Mouse (Mus musculus) liver, adult 2 months (tissue): ENCODE results near the gene Creg1. TPM values are rescaled to one million over a fixed set of nuclear protein-coding genes. Genes with fewer than 3 reads are reported as not detected.

ENCODE experiments used
- DNase-seq: peaks from one replicate; pipeline ENCODE4 v3.0.0-alpha.2; 2011; ENCODE audit warnings: low read depth, low spot score; ENCODE audit errors: extremely low read depth
- H3K27ac ChIP-seq: fragments of 200-500 bp; replicated peaks from 2 replicates; pipeline ENCODE4 v1.5.1; 2012; ENCODE audit warnings: low read depth, mild to moderate bottlenecking, control low read depth, inconsistent platforms, low read length; ENCODE audit not compliant: insufficient read depth
- H3K27me3 ChIP-seq: fragments of 200-500 bp; 2 replicates; pipeline ENCODE4 v1.6.1; 2012; ENCODE audit warnings: mild to moderate bottlenecking, moderate library complexity, low read length, inconsistent platforms; ENCODE audit not compliant: control insufficient read depth, insufficient read depth
- H3K36me3 ChIP-seq: fragments of 200-500 bp; 2 replicates; pipeline ENCODE4 v1.6.1; 2012; ENCODE audit warnings: low read length, inconsistent platforms; ENCODE audit not compliant: control insufficient read depth, insufficient read depth
- H3K4me1 ChIP-seq: fragments of 200-500 bp; 2 replicates; pipeline ENCODE4 v1.6.1; 2011; ENCODE audit warnings: low read length; ENCODE audit not compliant: control insufficient read depth, insufficient read depth
- H3K4me3 ChIP-seq: fragments of 200-500 bp; 2 replicates; pipeline ENCODE4 v1.5.1; 2011; ENCODE audit warnings: low read depth, mild to moderate bottlenecking, control low read depth, low read length, moderate library complexity; ENCODE audit not compliant: insufficient read depth
- H3K79me2 ChIP-seq: fragments of 200-500 bp; 2 replicates; pipeline ENCODE4 v1.6.1; 2012; ENCODE audit warnings: inconsistent platforms, mild to moderate bottlenecking, low read length, moderate library complexity; ENCODE audit not compliant: control insufficient read depth, insufficient read depth
- H3K9ac ChIP-seq: fragments of 200-500 bp; 2 replicates; pipeline ENCODE4 v1.6.1; 2012; ENCODE audit warnings: low read depth, mild to moderate bottlenecking, control low read depth, inconsistent platforms, low read length
- CTCF ChIP-seq: fragments of 200-500 bp; IDR thresholded peaks from 2 replicates; pipeline ENCODE4 v1.5.1; 2011; ENCODE audit warnings: low read depth, low read length, control low read depth
- POLR2A ChIP-seq: fragments of 200-500 bp; IDR thresholded peaks from 2 replicates; pipeline ENCODE4 v1.6.1; 2011; ENCODE audit warnings: low read length, control low read depth; ENCODE audit not compliant: insufficient read depth; ENCODE audit errors: extremely low read depth
- WGBS: fragments of 180-500 bp; shearing (Covaris S2); methylation state at CpG from one replicate; pipeline ENCODE4 v1.1.7; 2018; 5-methylcytosine and 5-hydroxymethylcytosine counted together
- polyA plus RNA-seq: library from polyadenylated mRNA; depleted of rRNA; stranded (reverse); fragments of >200 nt; gene quantifications from 2 replicates; pipeline ENCODE4 v1.2.3, GENCODE M21; 2012
- total RNA-seq: library from RNA; depleted of rRNA; stranded (reverse); fragments of >200 nt; gene quantifications from 2 replicates; pipeline ENCODE4 v1.2.3, GENCODE M21; 2014

Creg1 gene
- total and polyA plus RNA-seq, 2 experiments = 414 to 420 TPM

GRCm38 (mm10) chr1:165765651-165766294 lies 2.2 kb downstream of the Creg1 start:
- Histone ChIP-seq H3K27me3 (no peaks in the 10 kb centered on the region), H3K36me3 (peaks cover 9% of the 10 kb centered on the region), H3K79me2 (peaks cover 14% of the 10 kb centered on the region; the same call in 1 of the 2 replicates), H3K4me1 (peaks cover 23% of the 10 kb centered on the region), H3K27ac (peak overlapping the region; percentile 96), H3K9ac (peak overlapping the region; percentile 20), H3K4me3 (peak overlapping the region; percentile 32)
- no peak for DNase-seq
- WGBS = 50% methylated on average over 17 of the region's 17 CpGs
- TF ChIP-seq POLR2A = no peak
- no peak for TF ChIP-seq CTCF

GRCm38 (mm10) chr1:165766295-165766890 lies 2.8 kb downstream of the Creg1 start:
- peak; percentile 99 for DNase-seq
- Histone ChIP-seq H3K79me2 (peaks cover 14% of the 10 kb centered on the region; the same call in 1 of the 2 replicates), H3K4me1 (peaks cover 25% of the 10 kb centered on the region), H3K36me3 (peaks cover 13% of the 10 kb centered on the region), H3K27me3 (no peaks in the 10 kb centered on the region), H3K9ac (peak overlapping the region; percentile 20), H3K4me3 (peak overlapping the region; percentile 32), H3K27ac (peak overlapping the region; percentile 96)
- 21% methylated on average over 7 of the region's 7 CpGs for WGBS
- TF ChIP-seq CTCF = no peak
- TF ChIP-seq POLR2A = no peak

GRCm38 (mm10) chr1:165768894-165769512 lies 5.5 kb downstream of the Creg1 start:
- 30% methylated on average over 9 of the region's 9 CpGs for WGBS
- H3K9ac ChIP-seq = peak overlapping the region; percentile 43
- peak overlapping the region; percentile 82 for H3K27ac ChIP-seq
- H3K27me3 ChIP-seq = no peaks in the 10 kb centered on the region
- no peak for TF ChIP-seq CTCF
- no peak for TF ChIP-seq POLR2A
- H3K4me1 ChIP-seq = peaks cover 24% of the 10 kb centered on the region
- H3K4me3 ChIP-seq = no peak overlapping the region
- peaks cover 10% of the 10 kb centered on the region; the same call in 1 of the 2 replicates for H3K79me2 ChIP-seq
- peaks cover 26% of the 10 kb centered on the region for H3K36me3 ChIP-seq
- peak; percentile 94 for DNase-seq

GRCm38 (mm10) chr1:165770181-165770759 lies 6.7 kb downstream of the Creg1 start:
- Histone ChIP-seq H3K27ac (peak overlapping the region; percentile 82), H3K4me1 (peaks cover 24% of the 10 kb centered on the region), H3K27me3 (no peaks in the 10 kb centered on the region), H3K79me2 (peaks cover 7% of the 10 kb centered on the region; the same call in 1 of the 2 replicates), H3K9ac (no peak overlapping the region), H3K4me3 (no peak overlapping the region), H3K36me3 (peaks cover 31% of the 10 kb centered on the region)
- TF ChIP-seq CTCF (no peak), POLR2A (no peak)
- 48% methylated on average over 10 of the region's 10 CpGs for whole genome bisulfite sequencing
- peak; percentile 88 for DNase-seq

- H3K27ac ChIP-seq = peak overlapping the region; percentile 29
These were observed 7.9 kb downstream of the Creg1 start for GRCm38 (mm10) chr1:165771491-165771897.

More at GRCm38 (mm10) chr1:165771491-165771897, 7.9 kb downstream of the Creg1 start:
- TF ChIP-seq CTCF (peak; percentile 88), POLR2A (no peak)
- H3K79me2 ChIP-seq = peaks cover 3% of the 10 kb centered on the region; the same call in 1 of the 2 replicates
- peak; percentile 94 for DNase-seq
- peaks cover 24% of the 10 kb centered on the region for H3K4me1 ChIP-seq
- peaks cover 31% of the 10 kb centered on the region for H3K36me3 ChIP-seq
- WGBS = under 1% methylated on average over 12 of the region's 12 CpGs
- no peak overlapping the region for H3K4me3 ChIP-seq
- no peak overlapping the region for H3K9ac ChIP-seq
- H3K27me3 ChIP-seq = no peaks in the 10 kb centered on the region
